Mouse (Mus musculus) MEL (cell line): ENCODE measurements around the gene Zfp609. TPM values are rescaled to one million over a fixed set of nuclear protein-coding genes. Genes with fewer than 3 reads are reported as not detected.

Experiments
- DNase-seq: peaks from one replicate; pipeline ENCODE4 v3.0.0; 2011; ENCODE audit warnings: low read depth, low spot score
- H3K27ac ChIP-seq: 2 replicates; pipeline ENCODE4 v1.5.1; 2012; ENCODE audit warnings: low read depth, mild to moderate bottlenecking, control low read depth, low read length, moderate library complexity; ENCODE audit not compliant: control insufficient read depth
- H3K27me3 ChIP-seq, 2 experiments: fragments of 150-350 bp in 1 of 2; sonication (generic) in 1 of 2; 2 replicates each; pipeline ENCODE4 v1.6.1; 2012; ENCODE audit warnings: low read length in 2 of 2, mild to moderate bottlenecking in 2 of 2, improper control_type of control experiment in 1 of 2, moderate library complexity in 1 of 2; ENCODE audit not compliant: insufficient read depth in 2 of 2, control insufficient read depth in 1 of 2
- H3K36me3 ChIP-seq, 2 experiments: 2 replicates each; pipeline ENCODE4 v1.6.1; 2012 to 2014; ENCODE audit warnings: low read length in 2 of 2, improper control_type of control experiment in 1 of 2, inconsistent platforms in 1 of 2, mild to moderate bottlenecking in 1 of 2; ENCODE audit not compliant: insufficient read depth in 2 of 2, control insufficient read depth in 1 of 2
- H3K4me1 ChIP-seq, 2 experiments: fragments of 150-350 bp in 1 of 2; sonication (generic) in 1 of 2; 2 replicates each; pipeline ENCODE4 v1.6.1; 2012; ENCODE audit warnings: low read length in 2 of 2, improper control_type of control experiment in 1 of 2, mild to moderate bottlenecking in 1 of 2; ENCODE audit not compliant: insufficient read depth in 2 of 2, control insufficient read depth in 1 of 2
- H3K4me3 ChIP-seq, 2 experiments: fragments of 150-350 bp in 1 of 2; sonication (generic) in 1 of 2; 2 replicates each; pipeline ENCODE4 v1.5.1; 2012; ENCODE audit warnings: low read depth in 2 of 2, low read length in 2 of 2, mild to moderate bottlenecking in 2 of 2, moderate library complexity in 2 of 2, control low read depth in 1 of 2, improper control_type of control experiment in 1 of 2; ENCODE audit not compliant: control insufficient read depth in 1 of 2, insufficient read depth in 1 of 2
- H3K79me2 ChIP-seq: 2 replicates; pipeline ENCODE4 v1.6.1; 2012; ENCODE audit warnings: mild to moderate bottlenecking, low read length, moderate library complexity; ENCODE audit not compliant: control insufficient read depth, poor library complexity, insufficient read depth
- H3K9ac ChIP-seq: 2 replicates; pipeline ENCODE4 v1.6.1; 2012; ENCODE audit warnings: low read depth, mild to moderate bottlenecking, control low read depth, low read length, moderate library complexity; ENCODE audit not compliant: control insufficient read depth, poor library complexity, severe bottlenecking
- H3K9me3 ChIP-seq: fragments of 150-350 bp; sonication (generic); replicated peaks from 2 replicates; pipeline ENCODE4 v1.6.1; 2012; ENCODE audit warnings: mild to moderate bottlenecking, low read length, improper control_type of control experiment, moderate library complexity; ENCODE audit not compliant: insufficient read depth
- CHD2 ChIP-seq: IDR thresholded peaks from 2 replicates; pipeline ENCODE4 v1.6.1; 2011; ENCODE audit warnings: low read length, improper control_type of control experiment
- E2F4 ChIP-seq: IDR thresholded peaks from 2 replicates; pipeline ENCODE4 v1.6.1; 2011; ENCODE audit warnings: low read depth, low read length, improper control_type of control experiment, borderline replicate concordance
- ETS1 ChIP-seq: IDR thresholded peaks from 2 replicates; pipeline ENCODE4 v1.6.1; 2012; ENCODE audit warnings: low read depth, mild to moderate bottlenecking, inconsistent platforms, low read length, improper control_type of control experiment, moderate library complexity
- GATA1 ChIP-seq: IDR thresholded peaks from 2 replicates; pipeline ENCODE4 v1.6.1; 2011; ENCODE audit warnings: low read depth, low read length, improper control_type of control experiment
- JUND ChIP-seq: IDR thresholded peaks from 2 replicates; pipeline ENCODE4 v1.6.1; 2011; ENCODE audit warnings: low read depth, mild to moderate bottlenecking, improper control_type of control experiment, low read length
- MAFK ChIP-seq: IDR thresholded peaks from 2 replicates; pipeline ENCODE4 v1.6.1; 2011; ENCODE audit warnings: low read depth, mild to moderate bottlenecking, low read length, improper control_type of control experiment, borderline replicate concordance
- MAX ChIP-seq: IDR thresholded peaks from 2 replicates; pipeline ENCODE4 v1.6.1; 2011; ENCODE audit warnings: low read length, improper control_type of control experiment
- MYB ChIP-seq: IDR thresholded peaks from 2 replicates; pipeline ENCODE4 v1.6.1; 2011; ENCODE audit warnings: mild to moderate bottlenecking, low read depth, low read length, improper control_type of control experiment
- NRF1 ChIP-seq: IDR thresholded peaks from 2 replicates; pipeline ENCODE4 v1.6.1; 2014; ENCODE audit warnings: low read depth, mild to moderate bottlenecking, inconsistent platforms, low read length, improper control_type of control experiment, moderate library complexity; ENCODE audit not compliant: poor library complexity, insufficient read depth, severe bottlenecking
- POLR2AphosphoS2 ChIP-seq: IDR thresholded peaks from 2 replicates; pipeline ENCODE4 v1.6.1; 2011; ENCODE audit warnings: low read length, improper control_type of control experiment
- RCOR1 ChIP-seq: IDR thresholded peaks from 2 replicates; pipeline ENCODE4 v1.6.1; 2012; ENCODE audit warnings: low read depth, mild to moderate bottlenecking, inconsistent platforms, low read length, improper control_type of control experiment
- SIN3A ChIP-seq: IDR thresholded peaks from 2 replicates; pipeline ENCODE4 v1.6.1; 2012; ENCODE audit warnings: low read length, improper control_type of control experiment, inconsistent platforms
- TAL1 ChIP-seq: IDR thresholded peaks from 2 replicates; pipeline ENCODE4 v1.6.1; 2012; ENCODE audit warnings: mild to moderate bottlenecking, inconsistent platforms, low read length, moderate library complexity, mixed read lengths
- TCF12 ChIP-seq: IDR thresholded peaks from 2 replicates; pipeline ENCODE4 v1.6.1; 2014; ENCODE audit warnings: low read depth, mild to moderate bottlenecking, inconsistent platforms, low read length, improper control_type of control experiment, moderate library complexity
- UBTF ChIP-seq: IDR thresholded peaks from 2 replicates; pipeline ENCODE4 v1.6.1; 2012; ENCODE audit warnings: low read depth, mild to moderate bottlenecking, inconsistent platforms, low read length, improper control_type of control experiment, moderate library complexity, borderline replicate concordance; ENCODE audit not compliant: insufficient read depth
- ZC3H11A ChIP-seq: IDR thresholded peaks from 2 replicates; pipeline ENCODE4 v1.6.1; 2012; ENCODE audit warnings: low read depth, mild to moderate bottlenecking, inconsistent platforms, low read length, improper control_type of control experiment
- ZMIZ1 ChIP-seq: IDR thresholded peaks from 2 replicates; pipeline ENCODE4 v1.6.1; 2012; ENCODE audit warnings: low read depth, mild to moderate bottlenecking, inconsistent platforms, low read length, improper control_type of control experiment, moderate library complexity
- ZNF384 ChIP-seq: IDR thresholded peaks from 2 replicates; pipeline ENCODE4 v1.6.1; 2012; ENCODE audit warnings: low read depth, mild to moderate bottlenecking, inconsistent platforms, low read length, improper control_type of control experiment
- polyA plus RNA-seq, 2 experiments: library from polyadenylated mRNA; stranded (reverse) in 1 of 2; unstranded in 1 of 2; fragments of >175 nt in 1 of 2; fragments of >200 nt in 1 of 2; gene quantifications; 2 replicates each; pipeline versions ENCODE4 v1.2.1 to v1.2.4; 2012; ENCODE audit warnings: low replicate concordance in 2 of 2, low read depth in 1 of 2; ENCODE audit not compliant: insufficient read length in 2 of 2, insufficient read depth in 1 of 2, missing spikeins in 1 of 2
- total RNA-seq: library from RNA; depleted of rRNA; stranded (reverse); fragments of 300-350 nt; gene quantifications from 2 replicates; pipeline ENCODE4 v1.2.3, GENCODE M21; 2012

Gene Zfp609
- total and polyA plus RNA-seq, 3 experiments = 2.9 to 26.5 TPM; not detected in 1

DNA sequence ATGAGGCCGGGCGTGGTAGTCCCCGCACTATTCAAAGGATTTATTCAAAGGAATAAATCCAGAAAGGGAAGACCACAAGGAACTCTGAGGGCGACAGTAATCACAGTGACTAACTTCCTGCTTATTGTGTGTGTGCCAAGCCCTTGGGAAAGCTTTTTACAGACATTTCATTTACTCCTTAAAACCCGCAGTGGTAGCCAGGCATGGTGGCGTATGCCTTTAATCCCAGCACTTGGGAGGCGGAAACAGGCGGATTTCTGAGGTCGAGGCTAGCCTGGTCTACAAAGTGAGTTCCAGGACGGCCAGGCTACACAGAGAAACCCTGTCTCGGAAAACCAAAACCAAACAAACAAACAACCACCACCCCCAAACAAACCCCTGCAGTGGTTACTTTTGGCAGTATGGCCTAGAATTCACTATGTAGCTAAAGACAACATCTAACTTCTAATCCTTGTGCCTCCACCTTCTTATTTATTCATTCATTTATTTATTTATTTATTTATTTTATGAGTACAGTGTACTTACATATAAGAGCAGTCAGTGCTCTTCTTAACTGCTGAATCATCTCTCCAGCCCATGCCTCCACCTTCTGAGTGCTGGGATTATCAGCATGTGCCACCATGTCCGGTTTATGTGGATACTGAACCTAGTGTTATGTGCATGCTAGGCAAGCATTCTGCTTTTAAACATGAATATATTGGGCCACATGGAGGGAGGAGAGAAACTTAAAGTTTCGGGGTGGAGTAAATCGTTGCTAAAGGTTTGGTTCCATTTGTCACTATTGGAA, 86.1 kb downstream of the Zfp609 start:
- TF ChIP-seq UBTF (no peak), JUND (no peak), GATA1 (no peak), MAFK (no peak), E2F4 (no peak), TAL1 (no peak), NRF1 (no peak), SIN3A (no peak), ZC3H11A (no peak), MAX (no peak), ZNF384 (no peak), CHD2 (no peak), MYB (no peak), TCF12 (no peak)
- TF ChIP-seq, all 39 proteins: peak for 0

DNA sequence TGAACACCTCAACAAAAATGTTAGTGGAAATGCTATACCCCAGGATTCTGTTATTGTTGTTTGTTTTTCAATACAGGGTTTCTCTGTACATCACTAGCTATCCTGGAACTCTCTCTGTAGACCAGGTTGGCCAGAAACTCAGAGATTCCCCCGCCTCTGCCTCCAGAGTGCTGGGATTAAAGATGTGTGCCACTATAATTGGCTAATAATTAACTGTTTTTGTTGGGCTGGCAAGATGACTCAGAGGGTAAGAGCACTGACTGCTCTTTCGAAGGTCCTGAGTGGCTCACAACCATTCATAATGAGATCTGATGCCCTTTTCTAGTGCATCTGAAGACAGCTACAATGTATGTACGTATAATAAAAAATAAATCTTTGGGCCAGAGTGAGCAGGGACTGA, 92.4 kb downstream of the Zfp609 start:
- TF ChIP-seq CHD2 (no peak), TAL1 (no peak), RCOR1 (no peak), JUND (no peak), ZMIZ1 (no peak), POLR2AphosphoS2 (no peak), ETS1 (no peak)
- TF ChIP-seq, all 39 proteins: peak for 0
- Histone ChIP-seq H3K36me3 (no peaks in the 10 kb centered on the region; a peak in 1 of 4 replicates), H3K4me3 (no peak overlapping the region), H3K27me3 (no peaks in the 10 kb centered on the region), H3K27ac (no peak overlapping the region), H3K79me2 (0 out of 2 replicates have a peak, but pooled peaks cover 2% of the 10 kb centered on the region), H3K9me3 (no peaks in the 10 kb centered on the region), H3K9ac (no peak overlapping the region), H3K4me1 (no peaks in the 10 kb centered on the region)
- DNase-seq = no peak

More for the DNA sequence above, 86.1 kb downstream of the Zfp609 start:
- no peak overlapping the region for H3K4me3 ChIP-seq
- no peak for DNase-seq
- H3K79me2 ChIP-seq = peaks cover 3% of the 10 kb centered on the region; the same call in 1 of the 2 replicates
- H3K4me1 ChIP-seq = peaks cover 2 to 5% of the 10 kb centered on the region in 2 experiments; a peak in 3 of 4 replicates
- H3K9me3 ChIP-seq = no peaks in the 10 kb centered on the region
- no peak overlapping the region for H3K27ac ChIP-seq
- H3K36me3 ChIP-seq = peaks cover 0 to 3% of the 10 kb centered on the region in 2 experiments; a peak in 2 of 4 replicates
- no peak overlapping the region for H3K9ac ChIP-seq
- H3K27me3 ChIP-seq = no peaks in the 10 kb centered on the region
